Mouse (Mus musculus) brown adipose tissue, adult 24 weeks (tissue): ENCODE measurements around the gene Tufm. TPM values are rescaled to one million over a fixed set of nuclear protein-coding genes. Genes with fewer than 3 reads are reported as not detected.

Experiments used
- H3K27ac ChIP-seq: fragments of 200-500 bp; replicated peaks from 2 replicates; pipeline ENCODE4 v1.5.1; 2012; ENCODE audit warnings: low read depth, mild to moderate bottlenecking, low read length
- H3K4me1 ChIP-seq: fragments of 200-500 bp; 2 replicates; pipeline ENCODE4 v1.6.1; 2012; ENCODE audit warnings: low read length, mixed read lengths; ENCODE audit not compliant: control insufficient read depth, insufficient read depth, insufficient read length
- H3K4me3 ChIP-seq: fragments of 200-500 bp; 2 replicates; pipeline ENCODE4 v1.5.1; 2012; ENCODE audit warnings: low read depth, mild to moderate bottlenecking, low read length, moderate library complexity; ENCODE audit not compliant: insufficient read depth
- polyA plus RNA-seq: library from polyadenylated mRNA; stranded (reverse); fragments of >200 nt; gene quantifications from 2 replicates; pipeline ENCODE4 v1.2.4, GENCODE M21; 2012; ENCODE audit not compliant: missing spikeins, insufficient read depth, insufficient read length

Tufm gene
- polyA plus RNA-seq, 1 experiment = 254 TPM

GRCm38 (mm10) chr7:126460623-126461399, 26.4 kb upstream of the Tufm start:
- Histone ChIP-seq H3K4me1 (no peaks in the 10 kb centered on the region), H3K4me3 (no peak overlapping the region), H3K27ac (no peak overlapping the region)

GRCm38 (mm10) chr7:126461626-126462025, 25.5 kb upstream of the Tufm start:
- H3K4me3 ChIP-seq = no peak overlapping the region; the same call in 1 of the 2 replicates
- no peak overlapping the region for H3K27ac ChIP-seq

GRCm38 (mm10) chr7:126463004-126463403, 24.2 kb upstream of the Tufm start, which contains the start of gene Atp2a1:
TSS of gene Atp2a1 (minus strand) at chr7:126463108.
- no peak within 1 kb of the TSS; the same call in 1 of the 2 replicates for H3K4me3 ChIP-seq
- no peak within 1 kb of the TSS for H3K27ac ChIP-seq
- no peaks in the 10 kb centered on the region for H3K4me1 ChIP-seq

More at GRCm38 (mm10) chr7:126461626-126462025, 25.5 kb upstream of the Tufm start:
- H3K4me1 ChIP-seq = no peaks in the 10 kb centered on the region

GRCm38 (mm10) chr7:126463547-126463946, 23.6 kb upstream of the Tufm start:
- Histone ChIP-seq H3K4me1 (no peaks in the 10 kb centered on the region), H3K4me3 (no peak overlapping the region), H3K27ac (no peak overlapping the region)

- Histone ChIP-seq H3K27ac (no peak overlapping the region), H3K4me1 (no peaks in the 10 kb centered on the region), H3K4me3 (no peak overlapping the region)
Observed at GRCm38 (mm10) chr7:126464121-126464520, 23.0 kb upstream of the Tufm start.

GRCm38 (mm10) chr7:126464836-126465235, 22.3 kb upstream of the Tufm start:
- no peak overlapping the region for H3K4me3 ChIP-seq
- no peaks in the 10 kb centered on the region for H3K4me1 ChIP-seq
- no peak overlapping the region for H3K27ac ChIP-seq

GRCm38 (mm10) chr7:126465246-126466030, 21.7 kb upstream of the Tufm start:
- Histone ChIP-seq H3K4me3 (no peak overlapping the region), H3K27ac (no peak overlapping the region; the same call in 1 of the 2 replicates)

GRCm38 (mm10) chr7:126466116-126466515, 21.0 kb upstream of the Tufm start:
- no peak overlapping the region for H3K4me3 ChIP-seq
- H3K27ac ChIP-seq = no peak overlapping the region
- H3K4me1 ChIP-seq = no peaks in the 10 kb centered on the region

More at GRCm38 (mm10) chr7:126465246-126466030, 21.7 kb upstream of the Tufm start:
- no peaks in the 10 kb centered on the region for H3K4me1 ChIP-seq

GRCm38 (mm10) chr7:126466707-126467106, 20.5 kb upstream of the Tufm start:
- H3K4me3 ChIP-seq = no peak overlapping the region
- H3K27ac ChIP-seq = no peak overlapping the region
- H3K4me1 ChIP-seq = no peaks in the 10 kb centered on the region

GRCm38 (mm10) chr7:126467271-126467670, 19.9 kb upstream of the Tufm start:
- no peaks in the 10 kb centered on the region for H3K4me1 ChIP-seq
- H3K4me3 ChIP-seq = no peak overlapping the region
- H3K27ac ChIP-seq = no peak overlapping the region

GRCm38 (mm10) chr7:126467834-126468627, 19.1 kb upstream of the Tufm start:
- Histone ChIP-seq H3K4me3 (no peak overlapping the region), H3K27ac (no peak overlapping the region), H3K4me1 (no peaks in the 10 kb centered on the region)

- Histone ChIP-seq H3K4me1 (no peaks in the 10 kb centered on the region), H3K4me3 (no peak overlapping the region), H3K27ac (no peak overlapping the region)
Observed at GRCm38 (mm10) chr7:126470077-126470476, 17.1 kb upstream of the Tufm start.

GRCm38 (mm10) chr7:126471361-126471760, 15.8 kb upstream of the Tufm start:
- peaks cover 3% of the 10 kb centered on the region; the same call in 1 of the 2 replicates for H3K4me1 ChIP-seq
- no peak overlapping the region for H3K27ac ChIP-seq
- H3K4me3 ChIP-seq = no peak overlapping the region

GRCm38 (mm10) chr7:126471853-126472252, 15.3 kb upstream of the Tufm start:
- Histone ChIP-seq H3K4me1 (peaks cover 3% of the 10 kb centered on the region; the same call in 1 of the 2 replicates), H3K4me3 (no peak overlapping the region), H3K27ac (no peak overlapping the region)

- no peak overlapping the region; the same call in 1 of the 2 replicates for H3K4me3 ChIP-seq
- H3K27ac ChIP-seq = no peak overlapping the region
- H3K4me1 ChIP-seq = peaks cover 3% of the 10 kb centered on the region; the same call in 1 of the 2 replicates
Observed at GRCm38 (mm10) chr7:126472306-126472705, 14.9 kb upstream of the Tufm start.
